Mouse (Mus musculus) layer of hippocampus, adult 8-10 months (tissue): ENCODE results near the gene Cdc42bpb. TPM values are rescaled to one million over a fixed set of nuclear protein-coding genes. Genes with fewer than 3 reads are reported as not detected.

Experiments used
- DNase-seq, 2 experiments: peaks; one replicate each; pipeline ENCODE4 v3.0.0; 2022; ENCODE audit warnings: low spot score in 2 of 2
- total RNA-seq, 4 experiments: library from RNA; stranded (reverse); gene quantifications; 2 replicates each; pipeline ENCODE4 v1.2.4; 2022

The Cdc42bpb gene
- total RNA-seq, 4 experiments from 2014 or later: 114 to 140 (median 119) TPM

GRCm38 (mm10) chr12:111293025-111293424, 84.5 kb downstream of the Cdc42bpb start:
- DNase-seq: no peak

DNA sequence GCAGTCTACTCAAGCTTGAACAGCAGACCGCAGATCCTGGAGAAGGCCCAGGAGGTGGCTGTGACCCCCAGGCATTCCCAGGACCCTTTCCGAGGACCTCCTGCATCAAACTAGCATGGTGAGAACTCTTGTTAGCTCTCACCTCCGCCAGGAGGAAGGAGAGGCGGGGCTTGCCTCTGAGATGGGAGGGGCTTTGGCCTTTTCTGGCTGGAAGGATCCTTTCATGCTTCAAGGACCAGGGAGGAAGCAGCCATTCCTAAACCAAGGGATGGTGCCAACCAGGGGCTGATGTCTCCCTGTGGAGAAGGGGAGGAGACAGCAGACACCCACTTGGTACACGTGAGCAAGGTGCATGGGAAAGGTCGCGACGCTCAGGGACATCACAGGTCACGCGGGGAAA, 93.0 kb downstream of the Cdc42bpb start:
- no peak for DNase-seq

DNA sequence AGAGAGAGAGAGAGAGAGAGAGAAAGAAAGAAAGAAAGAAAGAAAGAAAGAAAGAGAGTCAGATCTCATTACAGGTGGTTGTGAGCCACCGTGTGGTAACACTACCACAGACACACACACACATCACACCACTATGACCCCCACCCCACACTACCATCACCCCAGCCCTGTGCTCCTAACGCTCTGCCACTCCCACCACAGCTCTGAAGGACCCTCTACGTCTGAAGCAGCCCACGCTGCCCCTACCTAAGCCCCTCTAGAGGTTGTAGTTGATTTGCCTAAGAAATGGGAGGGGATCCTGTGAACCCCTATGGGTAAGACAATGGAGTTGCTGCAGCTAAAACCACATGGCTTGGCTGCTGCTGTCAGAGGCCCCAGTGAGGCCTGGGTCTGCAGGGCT, 93.9 kb downstream of the Cdc42bpb start:
- DNase-seq: no peak

DNA sequence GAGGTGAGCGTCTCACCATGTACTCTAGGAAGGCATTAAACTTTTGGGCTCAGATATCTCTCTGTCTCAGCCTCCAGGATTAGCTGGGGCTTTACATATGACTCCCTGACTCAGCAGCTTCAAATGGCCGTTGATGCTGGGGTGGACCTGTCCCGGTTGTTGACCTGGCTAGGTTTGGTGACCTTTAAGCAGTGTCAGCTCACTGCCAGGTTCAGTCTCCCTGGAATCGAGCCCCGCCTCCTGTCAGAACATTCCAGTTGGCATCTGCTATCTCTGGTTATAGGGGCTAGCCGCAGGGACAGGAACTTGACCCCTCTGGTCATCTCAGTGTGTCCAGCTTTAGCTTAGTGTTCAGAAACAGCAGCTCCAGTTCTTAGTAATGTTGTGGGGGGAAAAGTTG, 101.1 kb downstream of the Cdc42bpb start:
- no peak for DNase-seq

GRCm38 (mm10) chr12:111275150-111275841, 102.2 kb downstream of the Cdc42bpb start:
- no peak for DNase-seq

- DNase-seq: no peak
These were observed 102.9 kb downstream of the Cdc42bpb start for GRCm38 (mm10) chr12:111274447-111275149.

DNA sequence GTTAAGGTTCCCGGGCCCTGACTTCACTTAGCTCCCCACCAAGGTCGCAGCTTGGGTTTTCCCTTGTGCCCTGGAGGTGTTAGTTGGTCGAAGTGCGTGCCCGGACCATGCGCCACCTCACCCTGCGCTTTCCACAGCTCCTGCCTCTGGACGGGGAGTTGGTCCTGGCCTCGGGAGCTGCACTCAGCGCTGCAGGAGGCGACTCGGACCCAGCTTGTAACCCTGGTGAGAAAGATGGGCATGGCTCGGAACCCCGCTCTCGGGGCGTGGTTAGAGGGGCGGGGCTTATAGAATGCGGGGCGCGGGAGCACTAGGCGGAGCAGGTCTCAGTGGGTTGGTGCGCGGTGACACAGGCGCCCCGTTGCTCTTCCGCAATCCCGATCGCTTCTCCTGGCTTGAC, 103.5 kb downstream of the Cdc42bpb start:
- DNase-seq: no peak

DNA sequence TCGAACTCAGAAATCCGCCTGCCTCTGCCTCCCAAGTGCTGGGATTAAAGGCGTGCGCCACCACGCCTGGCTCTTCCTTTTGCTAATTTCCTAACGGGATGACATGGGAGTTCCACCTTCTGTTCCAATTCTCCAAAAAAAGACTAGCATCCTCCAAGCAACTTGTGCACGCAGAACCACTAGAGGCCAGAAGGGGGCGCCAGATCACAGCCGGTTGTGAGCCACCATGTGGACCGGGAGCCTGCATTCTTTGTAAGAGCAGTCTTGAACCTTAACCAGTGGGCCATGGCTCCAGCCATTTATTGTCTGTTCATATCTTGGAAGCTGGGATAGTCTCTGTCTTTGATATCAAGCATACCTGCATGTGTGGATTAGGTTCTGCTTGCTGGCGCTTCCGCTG, 105.1 kb downstream of the Cdc42bpb start:
- peak; percentile 78 to 88 for DNase-seq

- no peak for DNase-seq
These were observed 105.6 kb downstream of the Cdc42bpb start for GRCm38 (mm10) chr12:111271966-111272365.

DNA sequence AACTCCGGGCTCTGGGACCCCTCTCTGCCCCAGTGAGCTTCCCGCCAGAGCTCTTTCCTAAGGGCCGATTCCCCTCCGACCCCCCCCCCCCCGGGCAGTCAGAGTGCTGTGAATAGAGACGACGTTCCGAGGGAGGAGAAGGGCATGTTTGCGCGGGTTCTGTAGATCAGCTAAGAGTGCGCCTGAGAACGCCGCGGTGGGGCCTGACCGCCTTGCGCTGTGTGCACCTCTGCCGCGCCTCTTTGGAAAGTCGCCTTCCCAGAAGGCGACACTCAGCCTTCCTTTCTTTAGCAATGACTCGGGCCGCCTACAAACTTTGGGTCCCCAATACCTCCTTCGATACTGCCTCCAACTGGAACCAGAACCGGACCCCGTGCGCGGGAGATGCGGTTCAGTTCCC, 106.1 kb downstream of the Cdc42bpb start:
- no peak for DNase-seq

DNA sequence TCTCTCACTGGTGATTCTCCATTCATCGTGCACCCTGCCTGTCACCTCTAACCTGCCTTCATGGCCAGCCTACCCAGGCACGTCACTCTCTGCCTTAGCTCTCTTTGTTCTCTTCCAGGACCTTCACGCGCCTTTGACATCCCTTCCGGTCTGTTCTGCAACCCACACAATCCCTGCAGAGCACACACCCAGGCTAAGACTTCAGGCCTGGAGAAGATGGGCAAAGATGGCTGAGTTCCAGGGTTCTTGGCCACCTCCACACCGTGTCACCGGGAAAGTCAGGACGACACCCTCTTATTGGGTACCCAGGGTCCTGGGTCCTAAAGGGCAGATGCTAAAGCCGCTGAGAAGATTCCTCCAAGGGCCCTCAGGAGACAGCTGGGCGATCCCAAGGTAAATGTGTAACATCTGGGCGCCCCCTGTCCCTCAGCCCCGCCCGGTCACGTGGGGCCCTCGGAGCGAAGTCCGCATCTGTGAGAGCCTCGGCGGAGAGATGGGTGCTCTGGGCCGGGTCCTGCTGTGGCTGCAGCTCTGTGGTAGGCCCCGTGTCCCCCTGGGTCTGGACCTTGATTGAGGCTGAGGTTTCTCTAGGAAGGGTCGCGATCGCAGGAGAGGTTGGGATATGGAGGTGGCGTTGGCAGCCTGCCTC, 106.8 kb downstream of the Cdc42bpb start, which contains the start of gene Amn:
Gene Amn, plus strand, starts transcription at position 467 of the 649 bp plus-strand sequence.
- DNase-seq: no peak

- DNase-seq: no peak
These were observed 109.7 kb downstream of the Cdc42bpb start for GRCm38 (mm10) chr12:111267673-111268325.

DNA sequence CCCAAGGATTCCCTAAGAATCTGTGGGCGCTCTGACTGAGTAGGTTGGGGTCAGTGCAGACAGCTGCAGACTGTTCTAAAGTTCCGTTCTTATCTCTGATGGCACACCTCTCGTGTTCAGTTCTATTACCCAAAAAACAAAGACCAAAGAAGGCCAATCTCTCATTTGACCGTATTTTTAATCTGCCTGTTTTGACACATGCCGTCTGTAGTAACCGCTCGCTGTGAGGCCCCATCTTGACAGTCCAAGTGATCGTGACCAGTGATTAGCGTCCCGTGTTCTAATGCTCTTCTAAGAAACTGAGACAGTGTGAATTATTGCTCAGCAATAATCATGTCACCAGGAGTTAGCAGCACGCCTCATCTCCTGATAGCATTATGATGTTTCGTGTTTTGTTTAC, 110.9 kb downstream of the Cdc42bpb start:
- no peak for DNase-seq

GRCm38 (mm10) chr12:111265212-111265611, 112.3 kb downstream of the Cdc42bpb start:
- no peak for DNase-seq

DNA sequence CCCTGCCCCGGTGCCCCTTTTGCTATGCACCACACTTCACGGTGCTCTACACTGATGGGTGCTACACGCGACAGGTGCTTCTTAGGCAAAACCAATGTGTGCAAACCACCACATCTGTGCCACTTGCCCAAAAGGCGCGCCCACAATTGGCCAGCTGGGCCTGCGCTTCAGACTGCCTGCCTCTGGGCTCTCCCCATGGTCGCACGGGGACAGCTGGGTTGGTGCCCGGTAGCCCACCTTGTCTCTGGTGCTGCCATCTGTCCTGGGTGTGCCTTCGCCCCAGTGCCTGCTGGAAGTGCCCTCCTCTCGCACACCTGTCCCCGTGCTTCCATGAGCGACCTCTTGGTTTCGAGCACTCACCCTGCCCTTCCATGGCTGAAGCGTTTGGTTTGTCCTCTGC, 113.9 kb downstream of the Cdc42bpb start:
- no peak for DNase-seq

GRCm38 (mm10) chr12:111251227-111251626, 126.3 kb downstream of the Cdc42bpb start:
- no peak for DNase-seq

DNA sequence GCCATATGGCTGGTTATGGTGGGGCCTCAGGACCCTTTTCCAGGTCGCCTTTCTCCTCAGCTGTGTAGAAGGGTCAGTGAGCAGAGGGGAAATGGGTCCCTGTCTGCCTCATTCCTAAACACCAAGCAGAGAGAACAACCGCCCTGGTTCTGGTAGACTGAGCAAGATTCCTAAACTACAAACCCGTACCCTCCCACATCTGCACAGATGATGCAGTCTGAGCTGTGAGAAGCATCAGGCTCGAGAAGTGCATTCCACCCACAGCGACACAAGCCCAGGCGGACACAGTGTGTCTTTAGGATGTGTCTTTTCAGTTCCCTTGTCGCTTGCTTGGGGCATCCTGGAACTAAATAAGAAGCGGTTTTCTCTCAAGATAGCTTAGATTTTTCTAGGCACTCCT, 127.4 kb downstream of the Cdc42bpb start:
- no peak for DNase-seq

- DNase-seq: no peak
These were observed 128.4 kb downstream of the Cdc42bpb start for GRCm38 (mm10) chr12:111249095-111249494.

GRCm38 (mm10) chr12:111246808-111247464, 130.6 kb downstream of the Cdc42bpb start:
- no peak for DNase-seq

GRCm38 (mm10) chr12:111245070-111245469, 132.4 kb downstream of the Cdc42bpb start:
- DNase-seq: no peak

DNA sequence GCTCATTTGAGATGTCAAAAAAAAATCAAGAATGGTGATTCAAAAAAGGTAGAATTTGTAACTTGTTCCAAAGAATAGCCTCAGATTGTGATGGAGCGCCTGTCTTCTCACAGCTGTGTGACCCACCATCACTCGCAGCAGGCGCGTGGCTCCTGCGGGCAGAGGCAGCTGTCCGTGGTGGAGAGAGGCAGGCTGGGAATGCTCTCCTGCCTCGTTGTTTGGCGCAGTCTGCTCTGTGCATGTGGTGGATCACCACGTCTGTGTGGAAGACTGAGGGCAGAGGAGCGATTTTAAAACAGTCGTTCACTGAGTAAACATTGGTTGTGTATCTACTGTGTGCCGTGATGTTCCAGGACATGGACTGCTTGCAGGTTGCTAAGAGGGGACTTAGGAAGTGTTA, 133.8 kb downstream of the Cdc42bpb start:
- no peak for DNase-seq
